ENCODE assay signal across 20 mouse cellular contexts in the genomic region with DNA sequence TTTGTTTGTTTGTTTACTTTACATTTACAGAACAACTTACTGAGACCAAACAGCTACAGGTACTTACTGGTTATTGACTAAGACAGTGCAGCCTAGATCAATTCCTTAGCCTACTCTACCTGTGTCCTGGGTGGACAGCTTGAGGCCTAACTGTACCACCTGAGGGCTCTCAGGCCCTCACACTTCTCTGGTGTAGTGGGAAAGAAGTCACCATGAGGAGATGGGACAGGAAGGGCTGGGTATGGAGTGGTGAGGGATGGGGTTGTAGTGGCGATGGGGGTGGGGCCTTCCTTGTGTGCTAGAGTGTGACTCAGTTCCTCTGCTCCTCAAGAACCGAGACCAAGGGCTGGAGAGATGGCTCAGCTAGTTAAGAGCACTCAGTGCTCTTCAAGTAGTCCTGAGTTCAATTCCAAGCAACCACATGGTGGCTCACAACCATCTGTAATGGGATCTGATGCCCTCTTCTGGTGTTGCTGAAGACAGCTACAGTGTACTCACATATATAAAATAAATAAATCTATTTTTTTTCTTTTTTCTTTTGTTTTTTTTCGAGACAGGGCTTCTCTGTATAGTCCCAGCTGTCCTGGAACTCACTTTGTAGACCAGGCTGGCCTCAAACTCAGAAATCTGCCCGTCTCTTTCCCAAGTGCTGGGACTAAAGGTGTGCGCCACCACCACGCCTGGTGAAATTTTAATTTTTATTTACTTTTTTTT. TPM values are rescaled to one million over a fixed set of nuclear protein-coding genes. Genes with fewer than 3 reads are reported as not detected.
DNase-seq lines count a peak whose midpoint lies in the region; ATAC-seq and TF ChIP-seq lines count a peak whose summit lies in the region.
"Had no signal": no experiment of that assay in that cellular context is flagged by ENCODE, and none has a peak within 500 bp of the region (broad histone marks: within the 10 kb centered on the region; RNA-seq: fewer than 3 reads in every experiment).

No protein-coding gene starts in this region.

- no peaks in the 10 kb centered on the region for H3K36me3 ChIP-seq in kidney, postnatal 0 days (ENCODE audit: insufficient read depth, low read length)
- no peaks in the 10 kb centered on the region for H3K36me3 ChIP-seq in kidney, embryonic 15.5 days
- H3K36me3 ChIP-seq in midbrain, postnatal 0 days (ENCODE audit: insufficient read depth, low read length): no peaks in the 10 kb centered on the region
- H3K36me3 ChIP-seq in midbrain, embryonic 13.5 days: no peaks in the 10 kb centered on the region
- H3K36me3 ChIP-seq: limb, embryonic 15.5 days had no signal

- ATAC-seq in kidney, postnatal 0 days (replicated peaks; ENCODE audit: low FRiP score, low read depth): no peak
- no peak for ATAC-seq in kidney, embryonic 15.5 days (replicated peaks; ENCODE audit: low FRiP score)
- no peak for ATAC-seq in midbrain, postnatal 0 days (ENCODE audit: low FRiP score)
- ATAC-seq in midbrain, embryonic 13.5 days: no peak
- ATAC-seq: CD4-positive, CD25-positive, alpha-beta regulatory T cell, adult 4 months; hindbrain, embryonic 16.5 days; lung, postnatal 0 days had no signal

- no peaks in the 10 kb centered on the region for H3K27me3 ChIP-seq in kidney, postnatal 0 days (ENCODE audit: insufficient read depth, low read length)
- no peaks in the 10 kb centered on the region for H3K27me3 ChIP-seq in kidney, embryonic 15.5 days
- H3K27me3 ChIP-seq in midbrain, postnatal 0 days (ENCODE audit: insufficient read depth, low read length): no peaks in the 10 kb centered on the region
- H3K27me3 ChIP-seq in midbrain, embryonic 13.5 days: no peaks in the 10 kb centered on the region
- H3K27me3 ChIP-seq: forebrain, embryonic 12.5 days; heart, embryonic 15.5 days; limb, embryonic 15.5 days had no signal

- peak; percentile 26; the same call in 1 of the 2 replicates for TF ChIP-seq CTCF in kidney, postnatal 0 days (IDR thresholded peaks at IDR 0.05; ENCODE audit: low read depth)
- peak; percentile 18; the same call in 1 of the 2 replicates for TF ChIP-seq CTCF in midbrain, postnatal 0 days (IDR thresholded peaks at IDR 0.05)

- no peak overlapping the region for H3K4me3 ChIP-seq in kidney, postnatal 0 days (replicated peaks; ENCODE audit: low read depth, low read length)
- no peak overlapping the region for H3K4me3 ChIP-seq in kidney, embryonic 15.5 days (replicated peaks)
- no peak overlapping the region for H3K4me3 ChIP-seq in midbrain, postnatal 0 days (ENCODE audit: low read depth, low read length)
- H3K4me3 ChIP-seq in midbrain, embryonic 13.5 days (replicated peaks): no peak overlapping the region
- H3K4me3 ChIP-seq: forebrain, embryonic 12.5 days had no signal

- H3K4me2 ChIP-seq in kidney, postnatal 0 days (ENCODE audit: low read length): no peak overlapping the region
- no peak overlapping the region for H3K4me2 ChIP-seq in kidney, embryonic 15.5 days
- H3K4me2 ChIP-seq in midbrain, postnatal 0 days (ENCODE audit: low read depth, low read length, poor library complexity, severe bottlenecking): no peak overlapping the region
- no peak overlapping the region for H3K4me2 ChIP-seq in midbrain, embryonic 13.5 days (replicated peaks)

- no peaks in the 10 kb centered on the region for H3K9me3 ChIP-seq in kidney, postnatal 0 days (replicated peaks; ENCODE audit: low read length)
- no peaks in the 10 kb centered on the region for H3K9me3 ChIP-seq in kidney, embryonic 15.5 days (replicated peaks)
- no peaks in the 10 kb centered on the region for H3K9me3 ChIP-seq in midbrain, postnatal 0 days (ENCODE audit: low read length)
- H3K9me3 ChIP-seq in midbrain, embryonic 13.5 days: no peaks in the 10 kb centered on the region
- H3K9me3 ChIP-seq: embryonic facial prominence, embryonic 10.5 days; forebrain, embryonic 12.5 days; heart, embryonic 15.5 days; limb, embryonic 15.5 days had no signal

- no peak overlapping the region for H3K27ac ChIP-seq in kidney, postnatal 0 days
- H3K27ac ChIP-seq in kidney, embryonic 15.5 days: no peak overlapping the region
- no peak overlapping the region for H3K27ac ChIP-seq in midbrain, postnatal 0 days (ENCODE audit: low read depth, low read length)
- H3K27ac ChIP-seq in midbrain, embryonic 13.5 days: no peak overlapping the region

- WGBS in kidney, postnatal 0 days: 91% methylated on average over 6 of the region's 6 CpGs
- 86% methylated on average over 6 of the region's 6 CpGs for WGBS in kidney, embryonic 15.5 days
- 90% methylated on average over 6 of the region's 6 CpGs for WGBS in midbrain, postnatal 0 days
- 90% methylated on average over 6 of the region's 6 CpGs for WGBS in midbrain, embryonic 13.5 days

- 0 out of 2 replicates have a peak, but pooled peaks cover 7% of the 10 kb centered on the region for H3K4me1 ChIP-seq in kidney, postnatal 0 days (replicated peaks; ENCODE audit: insufficient read depth, low read length)
- H3K4me1 ChIP-seq in kidney, embryonic 15.5 days: peaks cover 25% of the 10 kb centered on the region
- H3K4me1 ChIP-seq in midbrain, postnatal 0 days (ENCODE audit: insufficient read depth, low read length): 0 out of 2 replicates have a peak, but pooled peaks cover 3% of the 10 kb centered on the region
- peaks cover 16% of the 10 kb centered on the region for H3K4me1 ChIP-seq in midbrain, embryonic 13.5 days (replicated peaks)

- no peak overlapping the region for H3K9ac ChIP-seq in kidney, postnatal 0 days (ENCODE audit: low read depth, low read length)
- no peak overlapping the region for H3K9ac ChIP-seq in kidney, embryonic 15.5 days
- no peak overlapping the region for H3K9ac ChIP-seq in midbrain, postnatal 0 days (replicated peaks; ENCODE audit: low read length, poor library complexity, severe bottlenecking)
- no peak overlapping the region for H3K9ac ChIP-seq in midbrain, embryonic 13.5 days (replicated peaks)
- H3K9ac ChIP-seq: forebrain, embryonic 12.5 days; limb, embryonic 15.5 days had no signal

- no peak for DNase-seq in kidney, postnatal 0 days (ENCODE audit: low spot score)
- no peak for DNase-seq in midbrain, postnatal 0 days (ENCODE audit: low spot score)
- peak; percentile 41 for DNase-seq in ZHBTc4 (ENCODE audit: low read depth, low spot score)
- DNase-seq in ovary, postnatal 36 days (ENCODE audit: low spot score): no peak
- no peak for DNase-seq in frontal cortex, postnatal 10 days (ENCODE audit: low spot score in 2 of 2)
- DNase-seq: cerebellum, adult 2 months; heart, postnatal 4 days; kidney, adult 8-10 months; kidney, postnatal 36 days; midbrain, embryonic 14.5 days; right cerebral cortex, postnatal 4 days had no signal

RNA-seq across cellular contexts. Expression of a gene that starts 1.9 kb away (rescaled TPM):
- polyA plus RNA-seq in kidney, postnatal 0 days (2015; fragmentation: Nextera tagmentation; extraction: Ambion mirVana): 456 and 496 TPM in 2 replicates
- 605 and 671 TPM in 2 replicates for polyA plus RNA-seq in kidney, embryonic 15.5 days (2015; fragmentation: Nextera tagmentation; extraction: Ambion mirVana)
- total RNA-seq in midbrain, postnatal 0 days (2014; rRNA removed): 119 and 193 TPM in 2 replicates
- 284 and 296 TPM in 2 replicates for polyA plus RNA-seq in midbrain, postnatal 0 days (2015; fragmentation: Nextera tagmentation; extraction: Ambion mirVana)
- 590 and 618 TPM in 2 replicates for polyA plus RNA-seq in midbrain, embryonic 13.5 days (2015; fragmentation: Nextera tagmentation; extraction: Ambion mirVana)

RNA-seq across cellular contexts. Expression of a gene that starts 22.7 kb away (rescaled TPM):
- 58.8 and 66.9 TPM in 2 replicates for polyA plus RNA-seq in kidney, postnatal 0 days (2015; fragmentation: Nextera tagmentation; extraction: Ambion mirVana)
- 98.5 and 105 TPM in 2 replicates for polyA plus RNA-seq in kidney, embryonic 15.5 days (2015; fragmentation: Nextera tagmentation; extraction: Ambion mirVana)
- 44.2 and 58.1 TPM in 2 replicates for total RNA-seq in midbrain, postnatal 0 days (2014; rRNA removed)
- 42.1 and 47.9 TPM in 2 replicates for polyA plus RNA-seq in midbrain, postnatal 0 days (2015; fragmentation: Nextera tagmentation; extraction: Ambion mirVana)
- polyA plus RNA-seq in midbrain, embryonic 13.5 days (2015; fragmentation: Nextera tagmentation; extraction: Ambion mirVana): 126 and 134 TPM in 2 replicates
